Mouse (Mus musculus): Measurements from ENCODE around the gene Clec3b. TPM values are rescaled to one million over a fixed set of nuclear protein-coding genes. Genes with fewer than 3 reads are reported as not detected.

Clec3b gene
- 150 and 164 TPM in 2 replicates for polyA plus RNA-seq (2012; rRNA removed)

GRCm38 (mm10) chr9:123150241-123151020 is at the start of gene Clec3b:
TSS of gene Clec3b (plus strand) at chr9:123150946.
- DNase-seq (ENCODE audit: low read depth), result no peak

- no peak for DNase-seq (ENCODE audit: low read depth)
Observed at GRCm38 (mm10) chr9:123103425-123103824, 47.3 kb upstream of the Clec3b start.

- DNase-seq (ENCODE audit: low read depth), result no peak
Observed at GRCm38 (mm10) chr9:123104362-123104761, 46.4 kb upstream of the Clec3b start.

- no peak for DNase-seq (ENCODE audit: low read depth)
Observed at GRCm38 (mm10) chr9:123107186-123107585, 43.6 kb upstream of the Clec3b start.

- DNase-seq (ENCODE audit: low read depth), result no peak
Observed at GRCm38 (mm10) chr9:123109188-123109587, 41.6 kb upstream of the Clec3b start.

- DNase-seq (ENCODE audit: low read depth), result no peak
Observed at GRCm38 (mm10) chr9:123111751-123112221, 39.0 kb upstream of the Clec3b start.

GRCm38 (mm10) chr9:123112805-123113521 is 37.8 kb upstream of the Clec3b start, which contains the start of the genes Zdhhc3 and Exosc7:
TSS of gene Zdhhc3 (minus strand) at chr9:123113205.
TSS of gene Exosc7 (plus strand) at chr9:123113215.
- no peak for DNase-seq (ENCODE audit: low read depth)

- DNase-seq (ENCODE audit: low read depth), result no peak
Observed at GRCm38 (mm10) chr9:123113931-123114330, 36.8 kb upstream of the Clec3b start.

- DNase-seq (ENCODE audit: low read depth), result no peak
Observed at GRCm38 (mm10) chr9:123115566-123115965, 35.2 kb upstream of the Clec3b start.

GRCm38 (mm10) chr9:123123017-123123416 is 27.7 kb upstream of the Clec3b start:
- no peak for DNase-seq (ENCODE audit: low read depth)

GRCm38 (mm10) chr9:123123571-123124412 is 27.0 kb upstream of the Clec3b start:
- no peak for DNase-seq (ENCODE audit: low read depth)

- no peak for DNase-seq (ENCODE audit: low read depth)
Observed at GRCm38 (mm10) chr9:123124413-123124981, 26.2 kb upstream of the Clec3b start.

GRCm38 (mm10) chr9:123127663-123128062 is 23.1 kb upstream of the Clec3b start:
- no peak for DNase-seq (ENCODE audit: low read depth)

- DNase-seq (ENCODE audit: low read depth), result no peak
Observed at GRCm38 (mm10) chr9:123132994-123133393, 17.8 kb upstream of the Clec3b start.

GRCm38 (mm10) chr9:123136953-123137682 is 13.6 kb upstream of the Clec3b start:
- peak; percentile 84 for DNase-seq (ENCODE audit: low read depth)

GRCm38 (mm10) chr9:123138891-123139474 is 11.8 kb upstream of the Clec3b start:
- no peak for DNase-seq (ENCODE audit: low read depth)

- no peak for DNase-seq (ENCODE audit: low read depth)
Observed at GRCm38 (mm10) chr9:123139887-123140614, 10.7 kb upstream of the Clec3b start.

GRCm38 (mm10) chr9:123148430-123148829 is 2.3 kb upstream of the Clec3b start:
- no peak for DNase-seq (ENCODE audit: low read depth)

GRCm38 (mm10) chr9:123151561-123151960 is 815 bp downstream of the Clec3b start:
- DNase-seq (ENCODE audit: low read depth), result no peak

- no peak for DNase-seq (ENCODE audit: low read depth)
Observed at GRCm38 (mm10) chr9:123152026-123152425, 1.3 kb downstream of the Clec3b start.
